Mouse (Mus musculus): Measurements from ENCODE around the gene Znhit6.

The Znhit6 gene

DNA sequence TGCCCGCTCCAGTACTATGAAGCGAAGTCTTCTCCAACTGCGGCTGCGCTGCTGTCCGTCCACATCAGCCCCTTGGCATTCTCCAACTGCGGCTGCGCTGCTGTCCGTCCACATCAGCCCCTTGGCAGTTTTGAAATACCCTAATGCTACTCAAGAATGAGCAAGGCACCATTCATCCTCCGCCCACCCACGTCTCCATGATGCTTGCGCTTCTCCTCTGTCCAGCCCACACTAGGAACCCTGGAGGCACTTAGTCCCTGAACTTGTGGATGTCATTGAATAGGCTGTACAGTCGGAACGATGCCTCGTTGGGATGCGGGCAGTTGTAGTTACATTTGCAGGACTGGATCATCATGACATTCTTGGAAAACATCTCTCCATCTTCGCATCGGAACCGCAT lies 71.4 kb downstream of the Znhit6 start:
- DNase-seq = peak; percentile 9

DNA sequence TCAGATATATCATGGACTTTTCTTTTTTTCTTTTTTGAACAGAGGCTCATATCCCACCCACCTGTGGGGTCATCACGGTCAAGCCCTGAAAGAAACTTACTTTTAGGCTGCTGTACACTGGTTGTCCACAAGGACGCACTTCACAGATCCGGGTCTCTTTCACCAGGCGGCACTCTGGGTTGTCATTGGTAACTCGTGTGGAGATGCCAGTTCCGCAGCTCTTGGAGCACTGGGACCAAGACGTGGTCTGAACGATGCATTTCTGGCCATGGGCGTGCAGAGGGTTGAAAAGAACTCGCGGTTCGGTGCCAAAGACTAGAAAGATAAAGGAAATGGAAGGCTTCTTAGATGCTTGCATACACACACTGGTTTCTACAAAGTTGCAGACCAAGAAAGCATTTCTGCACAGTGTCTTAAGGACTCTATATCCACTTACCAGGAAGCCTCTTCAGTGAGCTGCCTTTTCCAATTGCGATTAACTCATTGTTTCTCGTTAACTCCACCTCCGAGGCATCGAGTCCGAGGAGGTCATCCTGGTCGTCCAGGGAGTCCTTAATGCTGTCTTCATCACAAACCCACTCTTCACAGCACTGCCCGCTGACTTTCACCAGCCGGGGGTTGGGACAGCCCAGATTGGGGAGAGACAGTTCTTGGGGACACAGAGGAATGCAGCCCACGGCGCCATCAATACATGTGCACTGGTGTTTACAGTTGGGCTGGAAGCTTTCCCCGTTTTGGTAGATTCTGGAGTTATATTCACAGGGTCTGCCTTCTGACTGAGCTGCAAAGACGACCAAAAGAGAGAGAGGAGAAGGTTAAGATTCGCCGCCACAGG lies 72.3 kb downstream of the Znhit6 start:
- peak; percentile 27 for DNase-seq

DNA sequence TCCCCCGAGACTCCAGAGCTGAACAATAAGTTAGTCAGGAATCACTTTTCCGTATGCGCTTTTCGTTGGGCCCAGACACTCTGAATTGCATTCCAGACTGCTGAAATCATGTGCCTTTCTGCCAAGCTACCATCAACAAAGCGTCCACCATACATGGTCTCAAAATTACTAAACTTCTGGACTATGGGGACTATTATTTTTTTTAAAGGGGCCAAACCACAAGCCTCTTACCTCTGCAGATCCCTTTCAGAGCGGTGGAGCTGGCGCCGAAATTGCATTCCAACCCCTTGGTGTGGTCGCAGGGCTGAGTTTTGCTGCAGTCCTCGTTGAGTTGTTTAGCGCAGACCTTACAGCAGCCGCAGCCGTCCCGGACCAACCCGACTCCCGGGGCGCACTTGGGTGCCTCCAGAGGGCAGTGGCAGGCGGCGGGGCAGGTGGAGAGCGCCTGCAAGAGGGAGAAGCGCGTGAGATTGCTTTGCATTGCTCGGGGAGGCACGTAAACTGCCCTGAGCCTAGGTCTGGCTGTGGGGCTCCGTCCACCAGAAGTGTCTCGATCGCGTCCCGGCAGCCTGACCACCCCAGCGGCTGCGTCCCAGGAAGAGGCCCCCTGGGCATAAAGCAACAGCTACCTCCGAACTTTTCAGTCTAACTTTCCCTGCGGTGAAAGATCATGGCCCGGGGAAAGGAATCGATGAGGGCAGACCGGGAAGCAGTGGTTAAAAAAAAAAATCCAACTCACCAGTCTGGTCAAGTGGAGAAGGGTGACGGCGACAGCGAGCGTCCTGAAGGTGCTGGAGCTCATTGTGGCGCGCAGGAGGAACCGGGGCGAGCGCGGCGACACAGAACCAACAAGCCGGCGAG lies 73.2 kb downstream of the Znhit6 start:
- DNase-seq = peak; percentile 78

DNA sequence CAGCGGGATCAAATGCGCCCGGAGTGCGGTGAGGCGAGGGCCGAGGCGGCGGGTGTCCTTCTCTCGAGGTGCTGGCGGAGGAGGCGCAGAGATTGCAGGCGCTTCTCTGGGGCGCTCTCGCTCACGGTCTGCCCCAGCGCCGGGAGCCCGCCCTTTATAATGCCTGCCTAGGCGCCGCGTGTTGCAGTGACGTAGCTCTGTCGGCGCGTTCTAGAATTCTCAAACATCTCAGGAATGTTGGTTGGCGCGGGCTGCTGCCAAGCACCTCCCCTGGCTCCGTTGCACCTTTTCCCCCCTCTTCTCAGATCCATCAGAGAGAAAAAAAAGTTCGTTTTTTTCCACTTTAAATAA lies 73.8 kb downstream of the Znhit6 start, which contains the start of gene Ccn1:
TSS of gene Ccn1 (minus strand) at position 130 of the 351 bp plus-strand sequence.
- peak; percentile 95 for DNase-seq

DNA sequence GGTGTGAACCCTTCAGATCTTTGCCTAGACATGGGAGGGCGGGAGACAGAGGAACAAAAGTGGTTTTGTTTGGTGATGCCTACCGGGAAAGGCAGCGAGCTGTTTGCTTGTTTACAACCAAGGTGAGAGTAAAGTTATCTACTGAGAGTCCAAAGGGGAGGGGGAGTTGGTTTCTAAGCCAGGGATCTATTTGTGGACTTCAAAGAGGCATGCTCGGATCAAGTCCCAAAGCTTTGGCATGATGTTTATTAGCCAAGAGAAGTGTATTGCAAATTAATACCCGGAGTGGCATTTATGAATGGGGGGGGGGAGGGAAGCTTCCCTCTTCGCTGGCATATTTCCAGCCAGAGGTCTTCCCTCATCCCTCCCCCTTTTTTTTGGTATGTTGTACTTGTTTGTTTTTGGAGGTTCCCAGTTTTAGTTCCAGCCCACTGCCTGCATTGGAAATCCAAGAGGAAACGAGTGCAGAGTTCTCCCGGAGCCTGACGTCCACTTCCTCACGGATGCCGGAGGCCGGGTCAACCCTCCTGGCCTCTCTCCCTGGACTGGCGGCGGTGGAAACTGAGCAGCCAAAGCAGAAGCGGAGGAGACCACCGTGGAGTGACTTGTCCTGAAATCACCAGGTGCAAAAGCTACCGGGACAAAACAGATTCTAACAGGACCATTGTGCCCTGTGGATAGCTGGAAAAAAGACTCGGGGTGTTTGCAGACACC lies 74.5 kb downstream of the Znhit6 start:
- DNase-seq = peak; percentile 80

DNA sequence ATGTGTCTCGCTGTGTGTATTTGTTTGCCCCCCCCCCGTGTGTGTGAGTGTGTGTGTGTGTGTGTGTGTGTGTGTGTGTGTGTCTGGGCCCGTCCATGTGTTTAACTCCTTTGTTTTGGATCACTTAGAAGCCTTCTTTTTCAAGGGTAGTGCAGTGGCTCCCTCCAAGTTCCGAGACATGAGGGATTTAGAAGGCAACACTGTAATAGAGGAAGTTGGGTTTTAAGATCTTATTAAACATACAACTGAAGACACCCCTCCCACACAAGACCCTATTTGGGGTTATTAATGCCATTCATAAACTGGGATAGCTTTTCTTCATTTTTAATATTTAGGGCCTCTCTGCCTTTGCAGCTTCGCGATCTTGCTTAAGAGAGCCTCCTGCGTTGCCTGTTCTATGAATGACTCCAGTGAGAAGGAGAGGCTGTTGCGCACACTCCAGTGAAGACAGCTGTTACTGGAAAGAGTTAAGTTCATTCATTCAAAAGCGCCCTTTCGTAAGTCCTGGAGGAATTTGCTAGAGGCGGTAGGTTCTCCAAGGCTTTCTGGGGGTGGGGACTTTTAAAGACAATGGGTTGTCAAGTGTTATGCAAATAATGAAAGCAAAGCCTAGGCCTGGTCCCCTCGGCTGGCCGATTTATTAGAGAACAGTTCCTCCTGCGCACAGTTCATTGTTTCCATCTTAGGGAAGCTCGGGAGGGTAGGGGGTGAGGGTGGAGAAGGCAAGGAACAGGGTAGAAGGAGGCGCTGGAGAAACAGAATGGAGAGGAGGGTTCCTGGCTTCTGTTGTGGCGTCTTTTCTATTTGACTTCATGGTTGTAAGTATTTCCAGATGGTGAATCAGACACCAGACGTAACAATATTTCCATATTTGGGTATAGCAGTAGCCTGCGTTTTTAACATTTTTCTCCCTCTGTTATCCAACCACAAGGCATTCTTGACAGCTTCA lies 75.3 kb downstream of the Znhit6 start:
- DNase-seq = peak; percentile 29

DNA sequence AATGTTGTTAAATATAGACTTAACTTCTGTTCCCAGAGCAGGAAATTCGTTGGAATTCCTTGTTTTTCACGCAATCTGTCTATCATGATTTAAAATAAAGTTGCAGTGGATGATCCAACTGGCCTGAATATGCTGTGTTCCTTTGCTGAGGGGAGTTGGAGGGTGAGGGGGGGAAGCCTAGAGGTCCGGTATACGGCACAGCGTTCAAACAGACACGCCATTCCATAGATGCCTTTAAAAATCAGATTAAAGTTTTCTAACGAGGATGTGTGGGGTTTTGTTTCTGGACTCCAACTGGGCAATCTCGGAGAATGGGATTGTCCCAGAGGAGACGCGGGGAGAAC lies 75.9 kb downstream of the Znhit6 start:
- DNase-seq = no peak

DNA sequence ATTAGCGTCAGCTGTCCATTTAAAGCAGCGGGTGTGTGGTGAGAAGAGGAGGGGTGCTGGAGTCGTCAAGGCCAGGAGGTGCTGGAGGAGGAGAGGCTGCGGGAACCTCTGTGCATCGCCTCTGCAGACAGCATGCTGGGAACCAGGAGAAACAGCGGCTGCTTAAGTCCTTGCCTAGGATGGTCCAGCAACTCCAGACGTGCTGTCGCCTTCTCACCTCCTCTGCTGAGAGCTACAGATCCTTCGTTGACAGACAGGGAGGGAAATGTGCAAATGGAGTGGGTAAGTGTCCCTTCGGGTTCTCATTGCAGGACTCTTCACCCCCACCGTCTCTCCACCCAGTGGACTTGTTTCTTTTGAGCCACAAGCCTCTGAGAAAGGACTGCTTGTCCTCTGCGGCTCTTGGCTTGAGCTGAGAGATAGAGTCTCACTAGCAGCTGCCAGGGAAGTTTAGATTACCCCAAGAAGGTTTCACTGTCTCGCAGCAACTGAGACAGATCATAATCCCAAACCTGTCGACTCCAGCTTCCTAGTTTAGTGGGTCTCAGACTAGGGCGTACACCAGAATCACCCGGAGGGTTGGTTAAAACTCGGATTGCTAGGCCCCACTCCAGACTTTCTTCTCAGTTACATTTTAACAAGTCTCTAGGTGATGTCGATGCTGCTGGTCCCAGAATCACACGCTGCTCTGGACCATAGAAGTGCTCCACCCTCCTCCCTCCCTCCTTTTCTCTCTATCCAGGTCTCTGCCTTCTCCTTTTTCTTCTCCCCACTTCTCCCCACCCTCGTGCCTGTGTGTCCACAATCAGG lies 76.5 kb downstream of the Znhit6 start:
- peak; percentile 25 for DNase-seq

DNA sequence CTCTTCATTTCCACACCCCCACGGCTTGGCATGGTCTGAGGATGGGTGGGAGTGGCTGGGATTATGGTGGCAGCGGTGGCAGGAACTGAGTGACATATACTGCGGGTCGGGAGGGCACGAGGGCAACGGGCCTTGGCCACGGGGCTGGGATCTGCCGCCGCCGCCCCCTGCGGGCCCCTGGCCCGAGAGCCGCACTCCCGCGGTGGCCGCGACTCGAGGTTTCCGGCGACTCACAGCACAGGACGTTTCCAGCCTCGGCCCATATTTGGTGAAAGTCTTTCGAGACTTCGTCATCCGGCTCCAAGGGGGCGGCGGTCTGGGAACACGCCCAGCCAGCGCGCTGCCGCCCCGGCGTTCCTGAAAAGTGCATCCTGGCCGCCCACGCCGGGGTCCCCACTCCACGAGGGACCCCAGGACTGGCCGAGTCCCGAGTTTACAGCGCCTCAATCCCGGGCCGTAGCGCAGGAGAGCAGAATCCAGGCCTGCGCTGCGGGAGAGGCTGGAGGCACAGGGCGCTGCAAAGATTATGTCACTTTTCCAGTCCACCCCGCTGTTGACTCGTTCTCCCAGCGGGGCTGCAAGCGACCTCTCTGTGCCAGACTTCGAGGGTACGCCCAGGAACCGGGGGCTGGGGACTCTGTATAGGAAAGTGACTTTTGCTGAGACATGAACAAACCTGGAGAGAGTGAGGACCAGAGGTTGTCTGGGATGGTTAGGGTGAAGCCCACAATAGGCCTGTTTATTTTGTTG lies 77.4 kb downstream of the Znhit6 start:
- DNase-seq = peak; percentile 72

DNA sequence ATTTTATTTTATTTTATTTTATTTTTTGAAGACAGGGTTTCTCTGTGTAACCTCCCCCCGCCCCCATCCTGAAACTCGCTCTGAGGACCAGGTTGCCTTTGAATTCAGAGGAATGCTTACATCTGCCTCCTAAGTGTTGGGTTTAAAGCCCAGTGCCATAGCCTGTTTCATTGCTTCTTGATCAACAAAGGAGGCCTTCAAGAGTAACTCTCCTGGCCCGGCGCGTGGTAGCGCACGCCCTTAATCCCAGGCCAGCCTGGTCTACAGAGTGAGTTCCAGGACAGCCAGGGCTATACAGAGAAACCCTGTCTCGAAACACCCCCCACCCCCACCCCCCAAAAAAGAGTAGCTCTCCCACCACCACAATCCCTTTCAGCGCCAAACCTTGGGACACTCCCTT lies 78.0 kb downstream of the Znhit6 start:
- no peak for DNase-seq
